8 mouse cellular contexts compared by ENCODE assay signal in genomic region chr4:134851876-134852275, GRCm38 (mm10). TPM values are rescaled to one million over a fixed set of nuclear protein-coding genes. Genes with fewer than 3 reads are reported as not detected.
DNase-seq lines count a peak whose midpoint lies in the region; ATAC-seq and TF ChIP-seq lines count a peak whose summit lies in the region.

No protein-coding gene starts in this region.

- peak overlapping the region; percentile 81 for H3K4me3 ChIP-seq in layer of hippocampus, adult 2 months
- H3K4me3 ChIP-seq in embryonic facial prominence, embryonic 15.5 days (replicated peaks), result peak overlapping the region; percentile 99
- H3K4me3 ChIP-seq in limb, embryonic 12.5 days (replicated peaks), result peak overlapping the region; percentile 100
- H3K4me3 ChIP-seq in small intestine, adult 2 months (ENCODE audit: low read depth, low read length), result peak overlapping the region; percentile 77; the same call in 1 of the 2 replicates

- no peaks in the 10 kb centered on the region for H3K27me3 ChIP-seq in embryonic facial prominence, embryonic 15.5 days
- peaks cover 13% of the 10 kb centered on the region for H3K27me3 ChIP-seq in limb, embryonic 12.5 days
- H3K27me3 ChIP-seq in small intestine, adult 2 months (ENCODE audit: control insufficient read depth, insufficient read depth, low read length), result no peaks in the 10 kb centered on the region

- no peak for DNase-seq in layer of hippocampus, adult 2 months (ENCODE audit: low spot score in 2 of 2)
- DNase-seq in layer of hippocampus, postnatal 25 days (ENCODE audit: extremely low spot score in 1 of 2, low spot score in 1 of 2), result no peak
- peak; percentile 14 for DNase-seq in Muller cell, postnatal 12 days (ENCODE audit: inconsistent ontology term)
- DNase-seq in gastrocnemius, postnatal 25 days, result no peak

- H3K36me3 ChIP-seq in embryonic facial prominence, embryonic 15.5 days, result no peaks in the 10 kb centered on the region
- H3K36me3 ChIP-seq in limb, embryonic 12.5 days, result no peaks in the 10 kb centered on the region
- no peaks in the 10 kb centered on the region for H3K36me3 ChIP-seq in small intestine, adult 2 months (ENCODE audit: control insufficient read depth, insufficient read depth, low read length)

- peak overlapping the region; percentile 99 for H3K27ac ChIP-seq in layer of hippocampus, adult 2 months
- H3K27ac ChIP-seq in embryonic facial prominence, embryonic 15.5 days (replicated peaks), result peak overlapping the region; percentile 13; the same call in 1 of the 2 replicates
- H3K27ac ChIP-seq in limb, embryonic 12.5 days, result peak overlapping the region; percentile 92; the same call in 1 of the 2 replicates
- no peak overlapping the region for H3K27ac ChIP-seq in small intestine, adult 2 months (ENCODE audit: insufficient read depth, low read depth, low read length)

- no peaks in the 10 kb centered on the region for H3K9me3 ChIP-seq in embryonic facial prominence, embryonic 15.5 days (replicated peaks)
- no peaks in the 10 kb centered on the region for H3K9me3 ChIP-seq in limb, embryonic 12.5 days

- peak overlapping the region; percentile 81 for H3K9ac ChIP-seq in embryonic facial prominence, embryonic 15.5 days
- H3K9ac ChIP-seq in limb, embryonic 12.5 days (replicated peaks), result peak overlapping the region; percentile 99

- TF ChIP-seq CTCF in layer of hippocampus, adult 2 months (conservative IDR thresholded peaks at IDR 0.05), result no peak
- TF ChIP-seq CTCF in small intestine, adult 2 months (IDR thresholded peaks at IDR 0.05; ENCODE audit: extremely low read depth, insufficient read length, insufficient replicate concordance, low read depth, low read length), result no peak

- H3K4me1 ChIP-seq in embryonic facial prominence, embryonic 15.5 days, result peaks cover 35% of the 10 kb centered on the region
- peaks cover 38% of the 10 kb centered on the region for H3K4me1 ChIP-seq in limb, embryonic 12.5 days (replicated peaks)
- H3K4me1 ChIP-seq in small intestine, adult 2 months (ENCODE audit: control insufficient read depth, insufficient read depth, insufficient read length, low read length), result peaks cover 1% of the 10 kb centered on the region; the same call in 1 of the 2 replicates

- no peak for TF ChIP-seq POLR2A in small intestine, adult 2 months (IDR thresholded peaks at IDR 0.05; ENCODE audit: low read depth, low read length)

- H3K4me2 ChIP-seq in embryonic facial prominence, embryonic 15.5 days (replicated peaks), result peak overlapping the region; percentile 64
- peak overlapping the region; percentile 76 for H3K4me2 ChIP-seq in limb, embryonic 12.5 days

- 10% methylated on average over 14 of the region's 14 CpGs for WGBS in embryonic facial prominence, embryonic 15.5 days
- WGBS in limb, embryonic 12.5 days, result 13% methylated on average over 14 of the region's 14 CpGs
- 20% methylated on average over 14 of the region's 14 CpGs for WGBS in small intestine, adult 2 months

- no peak for ATAC-seq in embryonic facial prominence, embryonic 15.5 days (ENCODE audit: insufficient number of reproducible peaks, low FRiP score, low TSS enrichment, low read depth)
- ATAC-seq in limb, embryonic 12.5 days (ENCODE audit: insufficient number of reproducible peaks, insufficient read depth, low FRiP score, low TSS enrichment, low read depth), result no peak
- no peak for ATAC-seq in megakaryocyte-erythroid progenitor cell, adult 5-6 weeks (replicated peaks; ENCODE audit: low FRiP score, low TSS enrichment, poor library complexity, severe bottlenecking)

RNA-seq across cellular contexts. Expression of gene Maco1, which starts 1.3 kb away (rescaled TPM):
- total RNA-seq in layer of hippocampus, adult 2 months (2021), result 10 to 100 TPM; 43.4 to 43.8 TPM
- 10 to 100 TPM; 42.0 to 48.0 TPM for total RNA-seq in layer of hippocampus, postnatal 25 days (2021)
- 45.3 and 47.0 TPM in 2 replicates for polyA plus RNA-seq in embryonic facial prominence, embryonic 15.5 days (2015; fragmentation: Nextera tagmentation; extraction: Ambion mirVana)
- 59.0 and 60.7 TPM in 2 replicates for polyA plus RNA-seq in limb, embryonic 12.5 days (2016; fragmentation: Nextera tagmentation; extraction: Ambion mirVana)
- polyA plus RNA-seq in small intestine, adult 2 months (2012; rRNA removed), result 6.7 and 8.1 TPM in 2 replicates
- 10 to 100 TPM; 10.6 to 15.4 TPM for total RNA-seq in gastrocnemius, postnatal 25 days (2021)
- 32.4 and 36.2 TPM in 2 replicates for total RNA-seq in megakaryocyte-erythroid progenitor cell, adult 5-6 weeks (2014; fragmentation: Nextera tagmentation)
- 41.9 and 61.3 TPM in 2 replicates for total RNA-seq in megakaryocyte-erythroid progenitor cell, adult 5-6 weeks (2017)

RNA-seq across cellular contexts. Expression of gene Rhd, which starts 12.5 kb away (rescaled TPM):
- total RNA-seq in layer of hippocampus, adult 2 months (2021), result not detected
- not detected for total RNA-seq in layer of hippocampus, postnatal 25 days (2021)
- 2.3 and 2.9 TPM in 2 replicates for polyA plus RNA-seq in embryonic facial prominence, embryonic 15.5 days (2015; fragmentation: Nextera tagmentation; extraction: Ambion mirVana)
- polyA plus RNA-seq in limb, embryonic 12.5 days (2016; fragmentation: Nextera tagmentation; extraction: Ambion mirVana), result 7.8 TPM in 2 replicates
- polyA plus RNA-seq in small intestine, adult 2 months (2012; rRNA removed), result not detected in 2 replicates
- total RNA-seq in gastrocnemius, postnatal 25 days (2021), result not detected
- 163 and 165 TPM in 2 replicates for total RNA-seq in megakaryocyte-erythroid progenitor cell, adult 5-6 weeks (2014; fragmentation: Nextera tagmentation)
- 119 and 185 TPM in 2 replicates for total RNA-seq in megakaryocyte-erythroid progenitor cell, adult 5-6 weeks (2017)

Comparison
In these comparisons a context has a peak if more than half of its experiments do, and no peak if none do; other contexts are left out.
1. RNA of gene Rhd, which starts 12.5 kb away (total RNA-seq): 119 to 185 TPM in megakaryocyte-erythroid progenitor cell, adult 5-6 weeks; not detected in layer of hippocampus, adult 2 months, not detected in layer of hippocampus, postnatal 25 days and not detected in gastrocnemius, postnatal 25 days; every median in the first group is over 100 times any median in the second.
2. Peak in every context shown above with its lines, with median percentiles within 50 percentile points of each other: H3K4me3 ChIP-seq.